Mouse (Mus musculus) embryonic facial prominence, embryonic 13.5 days (tissue): ENCODE results near the gene Wnt7a. TPM values are rescaled to one million over a fixed set of nuclear protein-coding genes. Genes with fewer than 3 reads are reported as not detected.

Source experiments
- ATAC-seq: fragments of 200-750 bp; cut with Nextera tagmentation; 2 replicates; pipeline ENCODE4 v1.8.0; 2017; ENCODE audit warnings: low read depth; ENCODE audit not compliant: insufficient number of reproducible peaks, insufficient read depth, low FRiP score, low TSS enrichment
- H3K27ac ChIP-seq: fragments of 300-500 bp; sonication (generic); 2 replicates; pipeline ENCODE4 v1.5.1; 2015; ENCODE audit warnings: moderate library complexity, mild to moderate bottlenecking, inconsistent platforms
- H3K27me3 ChIP-seq: fragments of 300-500 bp; sonication (generic); 2 replicates; pipeline ENCODE4 v1.6.1; 2015; ENCODE audit warnings: mild to moderate bottlenecking, inconsistent platforms
- H3K36me3 ChIP-seq: fragments of 300-500 bp; sonication (generic); 2 replicates; pipeline ENCODE4 v1.6.1; 2015; ENCODE audit warnings: mild to moderate bottlenecking, inconsistent platforms
- H3K4me1 ChIP-seq: fragments of 300-500 bp; sonication (generic); 2 replicates; pipeline ENCODE4 v1.6.1; 2015; ENCODE audit warnings: inconsistent platforms
- H3K4me2 ChIP-seq: fragments of 300-500 bp; sonication (generic); 2 replicates; pipeline ENCODE4 v1.6.1; 2015; ENCODE audit warnings: moderate library complexity, mild to moderate bottlenecking, inconsistent platforms
- H3K4me3 ChIP-seq: fragments of 300-500 bp; sonication (generic); 2 replicates; pipeline ENCODE4 v1.5.1; 2015; ENCODE audit warnings: mild to moderate bottlenecking, inconsistent platforms
- H3K9ac ChIP-seq: fragments of 300-500 bp; sonication (generic); 2 replicates; pipeline ENCODE4 v1.6.1; 2015; ENCODE audit warnings: mild to moderate bottlenecking, inconsistent platforms
- H3K9me3 ChIP-seq: fragments of 300-500 bp; sonication (generic); 2 replicates; pipeline ENCODE4 v1.6.1; 2016; ENCODE audit warnings: inconsistent platforms
- WGBS: fragments of 180-500 bp; shearing (Covaris S2); methylation state at CpG from one replicate; pipeline ENCODE4 v1.1.7; 2015; ENCODE audit warnings: mixed read lengths; 5-methylcytosine and 5-hydroxymethylcytosine counted together
- polyA plus RNA-seq: library from polyadenylated mRNA; unstranded; fragments of >200 nt; fragmentation: Nextera tagmentation; extraction: Ambion mirVana; gene quantifications from 2 replicates; pipeline ENCODE4 v1.2.1, GENCODE M21; 2015

Wnt7a gene
- polyA plus RNA-seq, 1 experiment from 2014 or later, result 3.3 TPM

DNA sequence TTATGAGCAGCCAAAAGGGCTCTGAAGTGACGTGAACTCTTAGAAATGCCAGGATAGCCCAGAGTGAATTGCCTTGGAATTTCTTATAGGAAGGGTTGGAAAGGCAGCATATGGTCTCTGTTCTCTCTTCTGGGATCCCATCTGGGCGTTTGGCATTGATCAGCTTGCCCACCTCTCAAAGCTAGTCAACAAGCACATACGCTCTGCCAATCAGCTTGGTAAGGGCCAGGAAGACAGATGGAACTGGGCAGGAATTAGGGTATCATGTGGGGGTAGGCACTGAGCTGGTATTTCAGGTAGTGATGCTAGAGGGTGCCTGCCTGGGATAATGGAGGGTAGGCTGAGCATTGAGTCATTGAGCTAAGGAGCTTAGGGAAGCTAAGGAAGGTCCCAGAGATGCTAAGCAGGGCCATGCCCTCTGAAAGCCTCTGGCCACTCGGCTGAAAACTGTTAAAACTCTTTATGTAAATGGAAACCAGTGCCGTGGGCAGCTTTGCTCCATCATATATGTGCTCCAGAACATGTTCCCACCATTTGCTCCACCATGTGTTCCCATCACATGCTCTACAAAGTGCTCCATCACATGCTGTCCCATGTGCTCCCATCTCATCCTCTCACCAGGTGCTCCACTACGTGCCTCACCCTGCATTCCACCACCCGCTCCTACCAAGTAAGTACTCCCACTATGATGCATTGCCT lies 51.3 kb downstream of the Wnt7a start:
- 82% methylated on average over 7 of the region's 7 CpGs for WGBS
- H3K27me3 ChIP-seq, result no peaks in the 10 kb centered on the region; the same call in 1 of the 2 replicates
- no peak overlapping the region for H3K9ac ChIP-seq
- no peak overlapping the region for H3K27ac ChIP-seq
- H3K9me3 ChIP-seq, result no peaks in the 10 kb centered on the region
- H3K4me1 ChIP-seq, result 0 out of 2 replicates have a peak, but pooled peaks cover 3% of the 10 kb centered on the region
- no peak overlapping the region for H3K4me3 ChIP-seq
- no peak for ATAC-seq
- no peak overlapping the region for H3K4me2 ChIP-seq
- H3K36me3 ChIP-seq, result no peaks in the 10 kb centered on the region

DNA sequence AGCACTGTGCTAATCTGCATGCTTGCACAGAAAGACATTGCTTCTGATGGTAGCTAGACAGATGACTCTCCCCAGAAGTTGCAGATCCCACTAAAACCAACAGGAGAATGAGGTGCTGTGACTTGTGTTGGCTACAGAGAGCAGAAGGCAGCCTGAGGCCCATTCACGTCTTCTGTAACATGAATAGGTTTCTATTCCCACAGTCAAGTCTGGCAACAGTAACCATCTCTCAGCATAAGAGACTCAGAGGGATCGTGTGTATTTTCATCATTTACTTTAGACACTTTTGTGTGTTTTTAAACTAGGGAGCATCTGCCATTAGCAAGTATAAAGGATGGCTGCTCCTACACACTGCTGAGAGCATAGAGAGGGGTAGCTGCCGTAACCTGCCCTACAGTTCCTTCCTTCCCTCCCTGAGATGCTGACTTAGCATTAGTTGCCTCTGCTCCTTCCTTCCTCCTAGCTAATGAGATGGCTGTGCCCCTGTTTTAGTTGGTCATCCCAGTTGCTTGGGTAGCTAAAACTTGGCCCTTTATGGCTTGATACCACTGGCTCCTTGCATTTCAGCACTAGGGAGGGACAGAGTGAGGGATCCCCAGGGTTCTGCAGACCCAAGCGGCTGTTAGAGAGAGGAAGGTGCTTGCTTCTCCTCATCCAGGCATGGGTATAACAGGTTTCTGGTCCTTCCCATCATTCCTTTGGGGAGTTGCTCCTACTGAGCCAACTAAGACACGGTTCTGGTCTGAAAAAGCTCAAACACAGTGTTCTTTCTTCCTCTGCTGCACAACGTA lies 52.1 kb downstream of the Wnt7a start:
- H3K4me1 ChIP-seq, result no peaks in the 10 kb centered on the region
- ATAC-seq, result no peak
- H3K4me3 ChIP-seq, result no peak overlapping the region
- no peak overlapping the region for H3K9ac ChIP-seq
- H3K27me3 ChIP-seq, result no peaks in the 10 kb centered on the region; the same call in 1 of the 2 replicates
- no peaks in the 10 kb centered on the region for H3K36me3 ChIP-seq
- WGBS, result 74% methylated on average over 6 of the region's 6 CpGs
- H3K4me2 ChIP-seq, result no peak overlapping the region
- no peaks in the 10 kb centered on the region for H3K9me3 ChIP-seq
- no peak overlapping the region for H3K27ac ChIP-seq

DNA sequence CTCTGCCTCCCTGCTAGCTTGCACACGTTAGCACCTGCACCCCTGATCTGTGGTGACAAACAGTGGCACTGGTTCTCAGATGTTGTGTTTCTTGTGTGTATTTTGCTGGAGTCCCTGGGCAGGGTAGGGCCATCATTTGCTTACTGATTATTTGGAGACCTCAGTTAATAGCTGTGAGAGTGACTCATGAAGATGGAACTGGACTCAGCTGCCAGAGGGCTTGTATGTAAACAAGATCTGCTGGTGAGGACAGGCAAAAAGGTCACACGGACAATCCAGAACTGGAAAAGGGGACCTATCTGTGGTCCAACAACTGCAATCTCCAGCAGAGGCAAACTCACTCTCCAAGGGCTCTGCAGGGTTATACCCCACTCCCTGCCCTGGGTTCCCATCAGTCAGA lies 52.8 kb downstream of the Wnt7a start:
- H3K4me3 ChIP-seq, result no peak overlapping the region
- no peak overlapping the region for H3K4me2 ChIP-seq
- H3K4me1 ChIP-seq, result no peaks in the 10 kb centered on the region
- WGBS, result 70% methylated on average over 2 of the region's 2 CpGs
- H3K27me3 ChIP-seq, result no peaks in the 10 kb centered on the region
- H3K9ac ChIP-seq, result no peak overlapping the region
- ATAC-seq, result no peak
- no peaks in the 10 kb centered on the region for H3K36me3 ChIP-seq
- no peak overlapping the region for H3K27ac ChIP-seq
- H3K9me3 ChIP-seq, result no peaks in the 10 kb centered on the region

DNA sequence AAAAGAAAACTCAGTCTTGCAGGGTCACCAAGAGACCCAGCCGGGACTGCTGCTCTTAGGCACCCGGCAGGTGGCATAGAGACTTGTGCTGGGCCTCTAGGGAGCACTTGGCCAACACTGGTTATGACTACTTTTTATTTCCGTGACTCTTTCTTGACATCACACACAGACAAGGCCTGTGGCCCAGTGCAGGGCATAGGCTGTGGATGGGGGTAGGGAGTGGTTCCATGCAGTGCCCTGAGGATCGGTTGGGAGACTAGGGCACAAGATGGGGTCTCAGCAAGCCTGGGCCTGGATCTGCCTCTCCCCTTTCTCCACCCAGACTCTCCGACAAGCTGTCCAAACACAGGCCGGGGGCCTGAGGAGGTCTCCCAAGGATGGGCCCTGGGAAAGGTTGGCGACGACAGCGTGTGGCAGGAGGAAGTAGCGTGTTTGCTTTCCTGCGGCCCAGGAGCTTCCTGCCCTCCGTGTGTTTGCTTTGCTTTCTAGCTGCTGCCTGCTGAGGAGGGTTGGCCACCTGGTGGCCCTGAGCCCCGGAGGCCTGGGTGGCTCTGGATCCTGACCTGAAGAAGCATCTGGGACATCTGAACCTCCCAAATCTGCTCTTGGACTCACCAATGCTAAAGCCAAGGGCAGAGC lies 53.8 kb downstream of the Wnt7a start:
- ATAC-seq, result no peak
- 66% methylated on average over 13 of the region's 13 CpGs for WGBS

DNA sequence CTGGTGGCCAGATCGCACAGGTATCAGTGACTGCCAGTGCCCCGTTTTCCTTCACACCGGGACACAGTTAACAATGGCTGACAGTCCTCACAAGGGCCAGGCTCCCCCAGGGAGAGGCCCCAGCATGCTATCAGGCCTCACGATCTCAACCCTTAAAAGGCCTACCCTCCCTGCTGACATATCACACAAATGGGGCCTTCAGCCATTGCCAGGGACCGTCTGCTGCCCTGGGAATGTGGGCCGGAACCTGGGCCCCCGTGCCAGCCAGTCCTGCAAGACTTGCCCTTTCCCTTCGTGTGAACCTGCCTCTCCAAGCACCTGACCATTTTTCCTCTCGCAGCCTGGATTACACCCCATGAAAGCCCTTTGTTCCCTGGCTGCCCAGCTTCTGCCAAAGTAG lies 61.5 kb downstream of the Wnt7a start:
- Histone ChIP-seq H3K4me2 (no peak overlapping the region), H3K27ac (no peak overlapping the region), H3K27me3 (peaks cover 14% of the 10 kb centered on the region), H3K4me3 (no peak overlapping the region), H3K9me3 (no peaks in the 10 kb centered on the region), H3K9ac (peak overlapping the region; percentile 32; the same call in 1 of the 2 replicates), H3K36me3 (no peaks in the 10 kb centered on the region), H3K4me1 (peaks cover 17% of the 10 kb centered on the region)
- ATAC-seq, result no peak
- WGBS, result 41% methylated on average over 9 of the region's 9 CpGs

More for the DNA sequence above, 53.8 kb downstream of the Wnt7a start:
- Histone ChIP-seq H3K4me2 (no peak overlapping the region), H3K27me3 (no peaks in the 10 kb centered on the region), H3K4me3 (no peak overlapping the region), H3K36me3 (no peaks in the 10 kb centered on the region), H3K4me1 (no peaks in the 10 kb centered on the region), H3K9me3 (no peaks in the 10 kb centered on the region), H3K9ac (no peak overlapping the region), H3K27ac (no peak overlapping the region)

DNA sequence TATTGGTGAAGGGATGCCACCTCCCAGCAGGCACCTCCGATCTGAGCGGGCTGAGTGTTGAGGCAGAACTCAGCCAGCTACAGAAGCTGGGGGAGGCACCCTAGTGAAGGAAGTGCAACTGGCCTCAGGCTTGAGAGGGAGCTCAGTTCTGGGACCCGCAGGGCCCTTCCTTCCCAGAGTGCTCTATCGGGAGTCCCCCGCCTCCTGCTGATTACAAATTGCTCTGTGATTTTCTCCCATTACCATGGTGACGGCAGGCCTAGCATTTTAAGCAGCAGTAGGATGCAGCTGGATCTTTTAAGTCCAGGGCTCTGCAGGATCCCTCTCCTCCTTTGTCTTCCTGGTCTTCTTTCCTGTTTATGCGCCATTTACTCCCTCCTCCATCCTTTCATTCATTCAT lies 63.4 kb downstream of the Wnt7a start:
- no peaks in the 10 kb centered on the region for H3K36me3 ChIP-seq
- H3K9ac ChIP-seq, result no peak overlapping the region
- H3K4me2 ChIP-seq, result no peak overlapping the region
- no peak overlapping the region for H3K4me3 ChIP-seq
- peaks cover 18% of the 10 kb centered on the region for H3K27me3 ChIP-seq
- no peaks in the 10 kb centered on the region for H3K9me3 ChIP-seq
- WGBS, result 20% methylated on average over 7 of the region's 7 CpGs
- peaks cover 17% of the 10 kb centered on the region for H3K4me1 ChIP-seq
- no peak overlapping the region for H3K27ac ChIP-seq
- ATAC-seq, result no peak

DNA sequence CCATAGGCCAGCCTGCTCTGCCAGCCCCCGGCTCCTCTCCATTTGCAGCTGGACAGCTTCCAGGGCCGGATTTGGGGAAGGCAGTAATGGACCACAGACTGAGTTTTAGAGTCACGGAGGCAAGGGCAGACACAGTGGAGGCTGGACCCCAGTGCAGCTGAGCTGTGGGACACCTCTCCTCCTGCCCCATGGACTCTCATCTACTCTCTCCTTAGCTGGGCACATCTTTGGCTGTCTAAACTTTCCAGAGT lies 64.3 kb downstream of the Wnt7a start:
- Histone ChIP-seq H3K4me3 (no peak overlapping the region), H3K4me1 (peaks cover 17% of the 10 kb centered on the region), H3K36me3 (no peaks in the 10 kb centered on the region), H3K4me2 (no peak overlapping the region), H3K9me3 (no peaks in the 10 kb centered on the region), H3K9ac (no peak overlapping the region), H3K27me3 (peaks cover 18% of the 10 kb centered on the region), H3K27ac (no peak overlapping the region)
- WGBS, result 19% methylated on average over 3 of the region's 3 CpGs
- no peak for ATAC-seq

DNA sequence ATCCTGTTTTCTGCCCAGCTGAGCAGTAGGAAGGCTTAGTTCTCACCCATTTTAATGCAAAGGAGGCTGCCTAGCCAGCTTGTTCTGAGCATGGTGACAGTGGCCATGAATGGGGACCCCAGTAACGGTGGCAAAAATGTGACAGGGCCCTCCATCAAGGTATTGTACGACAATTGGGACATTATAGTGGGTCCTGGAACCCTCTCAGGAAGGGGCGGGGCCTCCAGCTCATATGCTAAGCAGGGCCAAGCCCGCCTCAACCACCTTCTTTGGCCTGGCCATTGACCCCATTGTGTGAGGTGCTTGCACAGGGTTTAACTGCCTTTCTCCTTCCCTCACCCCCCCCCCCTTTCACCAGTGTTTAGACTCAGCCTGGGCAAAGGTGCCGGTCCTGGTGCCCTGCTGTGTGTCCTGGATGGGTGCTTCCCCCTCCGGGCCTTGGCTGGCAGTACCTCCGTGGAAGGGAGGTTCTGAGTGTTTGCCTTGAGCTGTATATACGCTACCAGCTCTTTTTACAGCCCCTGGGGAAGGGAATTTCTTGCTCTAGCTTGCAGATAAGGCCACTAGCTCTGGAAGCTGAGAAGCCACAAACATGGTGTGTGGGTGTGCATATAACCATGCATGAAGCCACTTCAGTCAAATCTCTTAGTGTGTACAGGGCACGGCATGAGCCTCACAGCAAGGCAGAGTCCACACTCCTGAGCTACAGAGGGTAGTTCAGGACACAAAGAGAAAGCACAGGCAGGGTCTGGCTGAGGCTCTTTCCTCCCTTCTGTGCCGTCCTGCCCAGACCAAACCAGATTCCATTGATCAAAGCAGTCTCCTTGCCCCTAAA lies 64.9 kb downstream of the Wnt7a start:
- H3K4me1 ChIP-seq, result peaks cover 17% of the 10 kb centered on the region
- no peak overlapping the region for H3K4me3 ChIP-seq
- no peak overlapping the region for H3K27ac ChIP-seq
- no peaks in the 10 kb centered on the region for H3K9me3 ChIP-seq
- no peaks in the 10 kb centered on the region for H3K36me3 ChIP-seq
- no peak overlapping the region for H3K9ac ChIP-seq
- no peak overlapping the region for H3K4me2 ChIP-seq
- ATAC-seq, result no peak
- WGBS, result 35% methylated on average over 10 of the region's 10 CpGs
- H3K27me3 ChIP-seq, result peaks cover 18% of the 10 kb centered on the region

DNA sequence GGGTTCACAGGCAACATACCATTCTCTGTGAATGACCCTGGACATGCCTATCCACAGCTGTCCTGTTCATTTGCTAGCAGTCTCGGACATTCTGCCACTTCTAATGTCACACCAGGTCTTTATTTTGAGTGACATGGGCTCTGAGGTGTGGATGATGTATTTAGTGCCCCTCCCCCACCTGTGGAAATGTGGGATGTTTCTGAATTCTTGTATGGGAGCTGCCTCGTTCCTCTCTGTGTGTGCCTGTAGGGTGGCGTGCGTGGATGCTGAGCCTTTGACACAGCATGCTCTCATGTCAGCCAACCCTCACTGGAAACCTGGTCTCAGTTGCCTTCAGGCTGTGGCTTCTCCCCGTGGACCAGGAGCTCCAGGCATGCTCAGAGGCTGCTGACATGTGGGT lies 66.1 kb downstream of the Wnt7a start:
- no peaks in the 10 kb centered on the region for H3K36me3 ChIP-seq
- no peak overlapping the region for H3K4me3 ChIP-seq
- peaks cover 18% of the 10 kb centered on the region for H3K27me3 ChIP-seq
- no peaks in the 10 kb centered on the region for H3K9me3 ChIP-seq
- H3K4me2 ChIP-seq, result no peak overlapping the region
- no peak for ATAC-seq
- H3K4me1 ChIP-seq, result peaks cover 17% of the 10 kb centered on the region
- no peak overlapping the region for H3K9ac ChIP-seq
- whole genome bisulfite sequencing, result 45% methylated on average over 5 of the region's 5 CpGs
- no peak overlapping the region for H3K27ac ChIP-seq

DNA sequence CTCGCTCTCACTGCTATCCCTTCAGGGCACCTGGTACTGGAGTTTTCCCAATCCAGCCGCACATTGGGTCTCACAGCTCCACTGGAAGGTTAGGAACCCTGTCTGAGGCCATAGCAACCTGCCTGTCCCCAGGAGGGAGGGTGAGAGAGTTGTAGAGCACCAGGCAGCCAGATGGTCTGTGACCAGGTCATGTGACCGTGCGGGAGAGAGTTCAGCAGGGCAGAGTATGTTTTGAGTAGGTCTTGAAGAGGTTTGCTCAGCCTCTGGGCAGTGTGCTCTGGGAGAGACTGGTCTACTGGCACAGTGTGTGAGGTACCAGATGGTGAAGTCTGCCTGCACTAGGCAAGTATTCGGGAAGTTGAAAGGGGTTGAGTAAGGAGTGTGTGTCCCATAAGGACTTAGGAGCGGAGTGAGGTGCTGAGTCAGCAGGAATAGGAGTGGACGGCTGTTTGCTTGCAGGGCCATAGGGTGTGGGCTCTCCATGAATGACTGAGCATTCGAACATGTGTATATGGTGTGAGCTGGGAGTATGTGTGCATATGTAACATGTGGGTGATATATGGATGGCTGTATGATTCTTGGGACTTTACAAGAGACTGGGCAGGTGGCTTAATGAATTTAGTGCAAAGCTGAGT lies 71.4 kb downstream of the Wnt7a start:
- Histone ChIP-seq H3K4me3 (no peak overlapping the region), H3K4me2 (no peak overlapping the region), H3K27me3 (0 out of 2 replicates have a peak, but pooled peaks cover 4% of the 10 kb centered on the region), H3K27ac (no peak overlapping the region), H3K4me1 (0 out of 2 replicates have a peak, but pooled peaks cover 3% of the 10 kb centered on the region), H3K9me3 (no peaks in the 10 kb centered on the region), H3K9ac (no peak overlapping the region), H3K36me3 (no peaks in the 10 kb centered on the region)
- WGBS, result 66% methylated on average over 8 of the region's 8 CpGs
- no peak for ATAC-seq

DNA sequence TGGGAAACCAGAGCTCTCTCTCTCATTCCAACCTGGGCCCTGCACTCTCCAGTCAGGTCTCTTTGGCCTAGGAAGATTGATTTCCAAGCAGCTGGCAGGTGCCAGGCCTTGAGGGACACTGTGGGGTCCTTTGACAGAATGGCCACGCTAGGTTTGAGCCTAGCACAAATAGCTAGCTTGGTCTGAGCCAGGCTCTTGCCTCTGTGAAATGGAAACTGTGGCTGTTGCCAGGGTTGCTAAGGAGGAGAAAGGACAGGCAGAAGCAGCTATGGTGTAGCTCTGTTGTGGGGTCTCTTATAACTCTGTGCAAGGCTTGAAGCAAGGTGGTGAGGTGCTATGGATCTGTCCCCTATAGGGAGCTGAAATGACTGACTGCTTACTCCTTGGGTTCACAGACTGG lies 75.7 kb downstream of the Wnt7a start:
- H3K4me2 ChIP-seq, result no peak overlapping the region
- H3K9me3 ChIP-seq, result no peaks in the 10 kb centered on the region
- H3K4me1 ChIP-seq, result 0 out of 2 replicates have a peak, but pooled peaks cover 5% of the 10 kb centered on the region
- no peak overlapping the region for H3K27ac ChIP-seq
- no peak overlapping the region for H3K9ac ChIP-seq
- 66% methylated on average over 1 of the region's 1 CpGs for WGBS
- no peak overlapping the region for H3K4me3 ChIP-seq
- no peak for ATAC-seq
- H3K36me3 ChIP-seq, result no peaks in the 10 kb centered on the region
- H3K27me3 ChIP-seq, result no peaks in the 10 kb centered on the region
